Mouse (Mus musculus) cerebellum, adult 11 months (tissue): ENCODE data around the gene Casp7.
"Not testable (repeated sequence)": the region's sequence is repeated elsewhere in the genome, so short reads cannot be mapped to it uniquely, and the experiment has no call there.

Experiments used
- DNase-seq: peaks from one replicate; pipeline ENCODE4 v3.0.0; 2022

The Casp7 gene

GRCm38 (mm10) chr19:56386095-56386494 lies 10.8 kb upstream of the Casp7 start:
- DNase-seq: no peak

GRCm38 (mm10) chr19:56387726-56388302 lies 9.1 kb upstream of the Casp7 start:
- DNase-seq: no peak

- no peak for DNase-seq
Measured at GRCm38 (mm10) chr19:56389176-56389575, 7.8 kb upstream of the Casp7 start.

DNA sequence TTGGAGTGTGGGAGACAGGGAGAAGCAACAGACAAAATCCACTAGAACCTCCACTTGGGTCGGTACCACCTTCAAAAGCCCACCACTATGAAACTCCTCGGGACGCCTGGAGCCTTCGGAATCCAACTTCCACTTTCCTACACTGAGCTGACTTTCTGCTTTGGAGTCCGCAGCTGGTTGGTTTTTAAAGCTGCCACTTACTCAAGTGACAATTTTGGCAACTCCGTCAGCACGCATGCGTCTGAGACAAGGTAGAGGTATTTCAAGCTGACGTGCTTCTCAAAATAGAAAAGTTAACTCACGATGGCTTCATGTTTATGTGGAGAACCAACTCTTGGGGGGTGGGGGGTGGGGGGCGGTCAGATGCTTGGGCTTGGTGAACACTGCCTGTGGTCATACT lies 7.0 kb upstream of the Casp7 start, which contains the start of gene Nrap:
Gene Nrap, minus strand, starts transcription at position 159 of the 400 bp plus-strand sequence.
- DNase-seq: no peak

GRCm38 (mm10) chr19:56391307-56392046 lies 5.5 kb upstream of the Casp7 start:
- DNase-seq: no peak

GRCm38 (mm10) chr19:56393311-56393866 lies 3.5 kb upstream of the Casp7 start:
- DNase-seq: no peak

DNA sequence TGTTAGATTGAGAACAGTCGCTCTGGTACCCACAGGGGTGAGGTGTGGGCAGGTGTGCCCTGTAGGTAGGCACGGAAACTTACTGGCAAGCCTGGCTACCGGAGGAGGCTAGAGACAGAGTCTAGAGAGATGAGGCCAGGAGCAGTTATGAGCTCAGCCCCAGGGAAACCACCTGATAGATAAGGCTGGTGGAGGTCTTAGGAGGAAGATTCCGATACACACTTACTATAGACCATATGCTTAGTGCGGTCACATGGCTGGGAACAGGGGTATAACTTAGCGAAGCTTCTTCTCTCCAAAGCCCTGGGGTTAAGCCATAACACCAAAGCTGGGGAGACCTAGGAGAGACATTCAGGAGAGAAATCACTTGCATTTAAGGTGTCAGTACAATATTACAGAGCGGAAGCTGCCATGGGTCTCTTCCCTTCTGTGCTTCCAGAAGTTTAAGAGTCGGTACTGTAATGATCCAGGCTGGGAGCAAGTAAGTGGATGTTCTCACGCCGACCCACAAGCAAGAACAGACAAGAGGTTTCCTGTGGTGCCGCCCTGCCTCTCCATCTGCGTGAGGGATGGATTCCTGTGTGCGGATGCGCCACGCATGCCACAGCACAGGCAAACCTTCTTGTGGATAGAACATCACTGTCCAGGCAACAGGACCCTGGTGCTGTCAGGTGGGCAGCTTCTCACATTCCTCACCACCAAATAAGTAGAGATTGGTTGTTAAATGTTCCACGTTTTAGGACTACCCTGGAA lies 1.6 kb upstream of the Casp7 start:
- DNase-seq: no peak

- no peak for DNase-seq
Measured at GRCm38 (mm10) chr19:56396227-56396626, 702 bp upstream of the Casp7 start.

DNA sequence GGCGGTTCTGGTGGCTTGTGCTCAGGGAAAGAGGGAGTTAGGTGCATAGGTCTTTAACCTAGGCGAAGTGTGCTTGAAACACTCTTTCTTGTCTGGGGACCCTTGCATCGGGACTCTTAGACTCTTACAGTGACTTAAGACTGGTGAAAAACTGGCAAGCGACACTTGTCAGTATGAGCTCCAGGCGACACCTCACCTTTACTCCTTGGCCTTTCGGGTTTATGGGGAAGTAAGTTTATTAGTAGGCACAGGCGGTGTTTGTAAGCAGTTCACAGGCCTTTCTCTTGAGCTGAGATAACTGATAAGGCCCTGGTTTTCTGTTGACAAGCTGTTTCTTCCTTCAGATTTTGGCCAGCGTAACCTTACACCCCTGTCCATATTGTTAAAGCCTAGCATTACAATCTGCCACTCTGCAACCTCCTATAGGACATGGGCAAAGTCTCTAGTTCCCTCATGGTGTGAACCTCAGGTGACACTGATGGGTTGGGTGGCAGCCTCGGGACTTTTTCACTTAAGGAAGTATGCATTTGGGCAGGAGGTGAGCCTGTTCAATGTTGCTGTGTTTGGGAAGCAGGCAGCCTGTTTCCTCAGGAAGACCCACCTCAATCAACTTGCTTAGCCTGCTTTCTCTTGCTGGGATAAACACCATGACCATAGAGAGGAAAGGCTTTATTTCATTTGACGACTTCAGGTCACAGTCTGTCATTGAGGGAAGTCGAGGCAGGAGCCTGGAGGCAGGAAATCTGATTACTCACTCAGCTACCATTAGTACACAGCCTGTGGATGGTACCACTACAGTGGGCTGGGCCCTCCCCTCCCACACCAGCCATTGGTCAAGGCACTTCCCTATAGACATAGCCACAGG lies 966 bp downstream of the Casp7 start:
- no peak for DNase-seq

DNA sequence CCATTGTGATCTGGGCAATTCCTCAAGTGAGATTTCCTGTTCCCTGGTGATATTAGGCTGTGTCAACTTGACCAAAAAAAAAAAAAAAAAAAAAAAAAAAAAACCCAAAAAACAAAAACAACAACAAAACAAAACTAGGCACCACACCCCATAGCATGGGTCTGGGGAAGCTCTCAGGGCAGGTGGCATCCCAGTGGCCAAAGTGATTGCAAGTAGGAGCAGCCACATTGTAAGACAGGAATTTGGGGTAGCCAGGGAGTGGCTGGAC lies 1.5 kb downstream of the Casp7 start:
- no peak for DNase-seq

- no peak for DNase-seq
Measured at GRCm38 (mm10) chr19:56400200-56400599, 3.3 kb downstream of the Casp7 start.

GRCm38 (mm10) chr19:56401864-56402263 lies 4.9 kb downstream of the Casp7 start:
- DNase-seq: no peak

- DNase-seq: no peak
Measured at GRCm38 (mm10) chr19:56405824-56406223, 8.9 kb downstream of the Casp7 start.

DNA sequence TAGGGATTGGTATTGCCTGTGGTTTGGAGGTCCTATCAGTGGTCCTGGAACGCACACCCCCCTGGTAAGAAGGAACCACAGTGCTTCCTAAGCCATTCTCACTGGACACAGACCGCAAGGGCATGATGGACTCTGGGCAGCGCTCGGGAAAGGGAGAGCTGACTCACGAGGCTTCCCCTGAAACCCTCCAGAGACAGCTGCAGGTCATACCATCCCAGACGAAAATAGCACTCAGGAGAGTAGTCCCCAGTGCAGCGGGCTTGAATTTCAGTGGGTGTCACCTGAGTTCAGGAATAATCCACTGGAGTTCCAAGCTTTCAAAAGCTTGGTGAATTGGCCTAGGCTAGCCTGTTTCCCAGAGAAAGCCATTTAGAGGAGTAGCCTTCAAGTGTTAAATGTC lies 9.7 kb downstream of the Casp7 start:
- DNase-seq: no peak

DNA sequence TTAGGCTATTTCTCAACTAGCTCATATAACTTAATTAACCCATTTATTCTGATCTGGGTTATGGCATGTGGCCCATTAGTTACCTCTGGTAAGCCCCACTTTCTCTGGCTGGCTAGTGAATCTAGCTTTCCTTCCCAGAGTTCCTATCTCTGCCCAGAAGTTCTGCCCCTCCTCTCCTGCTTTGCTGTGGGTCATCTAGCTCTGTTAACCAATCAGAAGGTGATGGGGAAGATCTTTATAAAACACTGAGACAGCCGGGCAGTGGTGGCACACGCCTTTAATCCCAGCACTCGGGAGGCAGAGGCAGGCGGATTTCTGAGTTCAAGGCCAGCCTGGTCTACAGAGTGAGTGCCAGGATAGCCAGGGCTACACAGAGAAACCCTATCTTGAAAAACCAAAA lies 13.0 kb downstream of the Casp7 start:
- DNase-seq: not testable (repeated sequence)

GRCm38 (mm10) chr19:56418404-56418803 lies 21.5 kb downstream of the Casp7 start:
- DNase-seq: no peak

DNA sequence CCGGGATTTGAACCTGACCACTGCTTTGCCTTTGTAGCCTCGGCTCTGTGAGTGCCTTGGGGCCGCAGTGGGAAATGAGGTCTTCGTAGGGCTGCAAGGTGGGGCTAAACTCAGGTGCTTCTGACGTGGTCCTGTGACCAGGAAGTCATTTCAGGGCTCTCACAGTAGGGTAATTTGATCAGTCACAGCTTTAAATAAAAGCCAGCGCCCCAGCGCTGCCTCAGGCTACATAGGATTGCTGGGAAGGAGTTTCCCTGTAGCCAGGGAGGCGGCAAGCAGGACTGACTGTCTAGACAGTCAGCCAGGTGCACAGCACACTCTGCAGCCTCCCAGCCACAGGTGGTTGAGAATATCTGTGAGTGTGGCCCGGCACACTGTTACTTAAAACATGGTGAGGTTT lies 22.5 kb downstream of the Casp7 start:
- DNase-seq: no peak

- no peak for DNase-seq
Measured at GRCm38 (mm10) chr19:56420345-56420744, 23.4 kb downstream of the Casp7 start.

- peak; percentile 74 for DNase-seq
Measured at GRCm38 (mm10) chr19:56422476-56423338, 25.8 kb downstream of the Casp7 start.

- no peak for DNase-seq
Measured at GRCm38 (mm10) chr19:56423370-56423769, 26.4 kb downstream of the Casp7 start.

DNA sequence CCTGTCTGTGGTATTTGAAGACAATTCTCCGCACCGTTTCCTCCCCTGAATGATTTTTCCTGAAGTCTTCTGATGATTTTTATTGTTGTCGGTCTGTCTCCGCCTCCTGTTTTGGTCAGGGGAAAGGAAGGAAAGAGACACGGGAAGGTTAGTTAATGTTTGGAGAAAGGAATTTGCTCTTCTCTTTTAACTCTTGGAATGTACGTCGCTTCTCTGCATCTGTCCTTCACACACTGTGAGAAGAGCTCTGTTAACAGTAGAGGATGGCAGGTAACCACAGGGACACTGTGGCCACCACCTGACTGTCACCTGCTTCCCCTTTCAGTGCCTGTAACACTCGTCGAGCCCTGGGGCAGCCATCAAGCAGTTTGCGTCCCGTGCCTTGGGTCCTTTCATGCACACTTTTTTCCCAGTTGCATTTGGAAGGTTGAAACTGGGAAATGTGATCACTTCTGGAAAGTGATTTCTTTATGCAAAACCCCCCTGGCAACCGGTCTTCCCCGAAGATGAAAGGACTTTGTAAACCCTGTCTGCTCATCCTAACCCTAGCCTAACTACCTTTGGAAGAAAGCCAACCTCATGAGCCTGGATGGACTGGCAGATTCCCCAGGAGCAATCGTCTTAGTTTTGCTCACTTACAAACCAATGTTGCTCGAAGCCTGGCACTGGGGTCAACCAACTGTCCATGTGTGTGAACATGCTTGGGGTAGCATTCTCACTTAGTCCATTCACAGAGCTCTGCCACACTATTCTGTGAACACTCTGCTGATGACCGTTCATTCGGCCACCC lies 27.9 kb downstream of the Casp7 start:
- no peak for DNase-seq
